ENCODE assay signal across 17 mouse cellular contexts in the genomic region with DNA sequence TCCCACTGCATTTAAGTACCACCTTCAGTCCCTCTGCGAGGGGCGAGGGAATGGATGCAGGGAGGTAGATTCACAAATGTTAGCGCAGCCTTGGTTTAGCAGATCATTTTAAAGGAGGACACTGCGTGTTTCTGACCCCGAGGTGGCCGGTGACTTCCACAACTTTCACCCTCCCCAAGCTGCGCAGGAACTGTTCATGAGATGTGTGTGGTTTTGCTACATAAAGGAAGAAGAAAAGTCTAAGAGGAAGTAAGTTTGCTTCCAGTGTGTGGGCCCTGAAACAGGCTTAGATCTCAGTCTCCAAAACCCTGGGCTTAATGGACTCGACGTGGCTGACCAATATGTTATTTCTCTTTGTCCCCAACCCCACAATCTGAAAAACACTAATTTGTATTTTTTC. TPM values are rescaled to one million over a fixed set of nuclear protein-coding genes. Genes with fewer than 3 reads are reported as not detected.
A peak's percentile ranks its signal among the peaks of the same experiment; 100 is the strongest.
DNase-seq lines count a peak whose midpoint lies in the region; ATAC-seq lines count a peak whose summit lies in the region.
"Had no signal": no experiment of that assay in that cellular context is flagged by ENCODE, and none has a peak within 500 bp of the region (broad histone marks: within the 10 kb centered on the region; RNA-seq: fewer than 3 reads in every experiment).

No protein-coding gene starts in this region.

- H3K4me3 ChIP-seq in midbrain, embryonic 11.5 days (ENCODE audit: low read depth, low read length) = no peak overlapping the region
- no peak overlapping the region for H3K4me3 ChIP-seq in midbrain, embryonic 15.5 days
- no peak overlapping the region for H3K4me3 ChIP-seq in embryonic facial prominence, embryonic 13.5 days
- peak overlapping the region; percentile 84 for H3K4me3 ChIP-seq in megakaryocyte, embryonic 14.5 days (replicated peaks)
- H3K4me3 ChIP-seq: heart, embryonic 13.5 days; hindbrain, embryonic 12.5 days; intestine, embryonic 15.5 days; limb, embryonic 13.5 days had no signal

- H3K27me3 ChIP-seq in midbrain, embryonic 11.5 days (ENCODE audit: control insufficient read depth, insufficient read depth, low read length) = no peaks in the 10 kb centered on the region
- H3K27me3 ChIP-seq in midbrain, embryonic 15.5 days (replicated peaks) = no peaks in the 10 kb centered on the region
- H3K27me3 ChIP-seq in embryonic facial prominence, embryonic 13.5 days = peaks cover 46% of the 10 kb centered on the region
- no peaks in the 10 kb centered on the region for H3K27me3 ChIP-seq in megakaryocyte, embryonic 14.5 days (replicated peaks)
- H3K27me3 ChIP-seq: hindbrain, embryonic 12.5 days had no signal

- no peaks in the 10 kb centered on the region for H3K36me3 ChIP-seq in midbrain, embryonic 11.5 days (ENCODE audit: control insufficient read depth, insufficient read depth, low read length)
- H3K36me3 ChIP-seq in midbrain, embryonic 15.5 days (replicated peaks) = no peaks in the 10 kb centered on the region
- H3K36me3 ChIP-seq in embryonic facial prominence, embryonic 13.5 days = no peaks in the 10 kb centered on the region
- peaks cover 42% of the 10 kb centered on the region for H3K36me3 ChIP-seq in megakaryocyte, embryonic 14.5 days (replicated peaks; ENCODE audit: low read length)
- H3K36me3 ChIP-seq: heart, embryonic 13.5 days; hindbrain, embryonic 12.5 days; intestine, embryonic 15.5 days; limb, embryonic 13.5 days had no signal

- ATAC-seq in midbrain, embryonic 11.5 days (ENCODE audit: low FRiP score) = no peak
- no peak for ATAC-seq in midbrain, embryonic 15.5 days (replicated peaks)
- no peak for ATAC-seq in embryonic facial prominence, embryonic 13.5 days (ENCODE audit: insufficient number of reproducible peaks, insufficient read depth, low FRiP score, low TSS enrichment, low read depth)

- intact Hi-C loops in heart, postnatal 10 days (cut with DNase I) = no loop called here

- no peaks in the 10 kb centered on the region for H3K9me3 ChIP-seq in midbrain, embryonic 11.5 days (ENCODE audit: control insufficient read depth, low read length)
- no peaks in the 10 kb centered on the region for H3K9me3 ChIP-seq in midbrain, embryonic 15.5 days
- H3K9me3 ChIP-seq in embryonic facial prominence, embryonic 13.5 days = no peaks in the 10 kb centered on the region
- H3K9me3 ChIP-seq in megakaryocyte, embryonic 14.5 days = no peaks in the 10 kb centered on the region
- H3K9me3 ChIP-seq: heart, embryonic 13.5 days; hindbrain, embryonic 12.5 days; intestine, embryonic 15.5 days; limb, embryonic 13.5 days had no signal

- H3K4me1 ChIP-seq in midbrain, embryonic 11.5 days (ENCODE audit: control insufficient read depth, insufficient read depth, low read length) = peaks cover 46% of the 10 kb centered on the region
- peaks cover 14% of the 10 kb centered on the region for H3K4me1 ChIP-seq in midbrain, embryonic 15.5 days
- peaks cover 48% of the 10 kb centered on the region for H3K4me1 ChIP-seq in embryonic facial prominence, embryonic 13.5 days
- peaks cover 100% of the 10 kb centered on the region for H3K4me1 ChIP-seq in megakaryocyte, embryonic 14.5 days

- no peak overlapping the region for H3K4me2 ChIP-seq in midbrain, embryonic 11.5 days
- no peak overlapping the region for H3K4me2 ChIP-seq in midbrain, embryonic 15.5 days
- H3K4me2 ChIP-seq in embryonic facial prominence, embryonic 13.5 days = 0 out of 2 replicates have a peak overlapping the region, but pooled peaks have one; percentile 11
- H3K4me2 ChIP-seq: heart, embryonic 13.5 days; hindbrain, embryonic 12.5 days; intestine, embryonic 15.5 days; limb, embryonic 13.5 days; lung, embryonic 14.5 days had no signal

- peak; percentile 92 for DNase-seq in heart, adult 11 months
- no peak for DNase-seq in heart, postnatal 10 days
- DNase-seq in midbrain, embryonic 11.5 days (ENCODE audit: low spot score, missing footprints) = peak; percentile 90
- no peak for DNase-seq in ovary, postnatal 14 days (ENCODE audit: low spot score)
- DNase-seq in layer of hippocampus, postnatal 14 days (ENCODE audit: low spot score in 2 of 2) = no peak
- DNase-seq: cerebellum, adult 11-12 months; gastrocnemius, postnatal 14 days; kidney, postnatal 10 days; lung, embryonic 14.5 days; right cerebral cortex, postnatal 14 days had no signal

- no peak overlapping the region for H3K27ac ChIP-seq in midbrain, embryonic 11.5 days (ENCODE audit: low read depth, low read length)
- H3K27ac ChIP-seq in midbrain, embryonic 15.5 days = no peak overlapping the region
- H3K27ac ChIP-seq in embryonic facial prominence, embryonic 13.5 days = no peak overlapping the region
- H3K27ac ChIP-seq: heart, embryonic 13.5 days; hindbrain, embryonic 12.5 days; intestine, embryonic 15.5 days; limb, embryonic 13.5 days had no signal

- H3K9ac ChIP-seq in midbrain, embryonic 11.5 days (ENCODE audit: low read length) = no peak overlapping the region
- H3K9ac ChIP-seq in midbrain, embryonic 15.5 days = no peak overlapping the region
- no peak overlapping the region for H3K9ac ChIP-seq in embryonic facial prominence, embryonic 13.5 days
- H3K9ac ChIP-seq: heart, embryonic 13.5 days; hindbrain, embryonic 12.5 days; intestine, embryonic 15.5 days; limb, embryonic 13.5 days; lung, embryonic 14.5 days had no signal

- WGBS in midbrain, embryonic 11.5 days = 76% methylated on average over 9 of the region's 9 CpGs
- WGBS in midbrain, embryonic 15.5 days = 87% methylated on average over 9 of the region's 9 CpGs
- 38% methylated on average over 9 of the region's 9 CpGs for WGBS in embryonic facial prominence, embryonic 13.5 days

RNA-seq across cellular contexts. Expression of gene Zbtb16, which starts 14.6 kb away (rescaled TPM):
- 100 to 1,000 TPM in 1 of 2 experiments, 10 to 100 TPM in 1; 25.5 to 199 TPM for total RNA-seq in heart, postnatal 10 days (2021)
- 14.0 and 15.0 TPM in 2 replicates for polyA plus RNA-seq in midbrain, embryonic 11.5 days (2014; fragmentation: Nextera tagmentation; extraction: Ambion mirVana)
- polyA plus RNA-seq in midbrain, embryonic 15.5 days (2015; fragmentation: Nextera tagmentation; extraction: Ambion mirVana) = 7.9 and 8.0 TPM in 2 replicates
- polyA plus RNA-seq in embryonic facial prominence, embryonic 13.5 days (2015; fragmentation: Nextera tagmentation; extraction: Ambion mirVana) = 1.9 and 2.2 TPM in 2 replicates
- 1.00 and 1.8 TPM in 2 replicates for polyA plus RNA-seq in megakaryocyte, embryonic 14.5 days (2012; ENCODE audit: insufficient read depth, low replicate concordance)
- total RNA-seq in layer of hippocampus, postnatal 14 days (2021) = 10 to 100 TPM; 85.9 to 92.1 TPM

Comparison
In these comparisons a context has a peak if more than half of its experiments do, and no peak if none do; other contexts are left out.
1. DNase-seq: peak in heart, adult 11 months (single experiment) and midbrain, embryonic 11.5 days (single experiment); none in heart, postnatal 10 days (0 of 2), ovary, postnatal 14 days (single experiment) and layer of hippocampus, postnatal 14 days (0 of 2).